ENCODE assay signal across 17 mouse cellular contexts in genomic region chr15:101485911-101486635, GRCm38 (mm10). TPM values are rescaled to one million over a fixed set of nuclear protein-coding genes. Genes with fewer than 3 reads are reported as not detected.
DNase-seq lines count a peak whose midpoint lies in the region; ATAC-seq lines count a peak whose summit lies in the region.
"Had no signal": no experiment of that assay in that cellular context is flagged by ENCODE, and none has a peak within 500 bp of the region (broad histone marks: within the 10 kb centered on the region; RNA-seq: fewer than 3 reads in every experiment).

No protein-coding gene starts in this region.

- no peak overlapping the region for H3K4me3 ChIP-seq in kidney, embryonic 16.5 days (ENCODE audit: low read length)
- H3K4me3 ChIP-seq: embryonic facial prominence, embryonic 15.5 days; limb, embryonic 12.5 days had no signal

- WGBS in kidney, embryonic 16.5 days: 73% methylated on average over 11 of the region's 11 CpGs

- H3K9me3 ChIP-seq in kidney, embryonic 16.5 days (ENCODE audit: low read length): no peaks in the 10 kb centered on the region
- H3K9me3 ChIP-seq: embryonic facial prominence, embryonic 15.5 days; limb, embryonic 12.5 days had no signal

- no peaks in the 10 kb centered on the region for H3K27me3 ChIP-seq in kidney, embryonic 16.5 days (ENCODE audit: insufficient read depth, low read length)
- H3K27me3 ChIP-seq: embryonic facial prominence, embryonic 15.5 days had no signal

- ATAC-seq in kidney, embryonic 16.5 days (ENCODE audit: low FRiP score, low TSS enrichment): no peak
- ATAC-seq: forebrain, embryonic 14.5 days; hindbrain, postnatal 0 days had no signal

- no peak overlapping the region for H3K27ac ChIP-seq in kidney, embryonic 16.5 days (ENCODE audit: low read length)
- H3K27ac ChIP-seq: embryonic facial prominence, embryonic 15.5 days; hindbrain, postnatal 0 days; limb, embryonic 12.5 days had no signal

- DNase-seq in right cerebral cortex, adult 18-20 months: peak; percentile 66
- no peak for DNase-seq in right cerebral cortex, postnatal 14 days
- DNase-seq in frontal cortex, postnatal 36 days (ENCODE audit: low spot score in 2 of 2): peak; percentile 48 to 60
- peak; percentile 58 to 66 for DNase-seq in natural killer cell, adult 2 months (ENCODE audit: low spot score in 2 of 2)
- peak; percentile 59 to 60 for DNase-seq in thymus, postnatal 36 days
- DNase-seq in retina, postnatal 1 day: no peak
- DNase-seq in urinary bladder, postnatal 14 days (ENCODE audit: low spot score): no peak
- DNase-seq: adrenal gland, postnatal 36 days; cerebellum, adult 11 months; heart, adult 18-20 months had no signal

- H3K36me3 ChIP-seq in kidney, embryonic 16.5 days (ENCODE audit: insufficient read depth, low read length): no peaks in the 10 kb centered on the region
- H3K36me3 ChIP-seq: embryonic facial prominence, embryonic 15.5 days; limb, embryonic 12.5 days had no signal

- H3K4me2 ChIP-seq in kidney, embryonic 16.5 days (replicated peaks; ENCODE audit: low read depth, low read length): no peak overlapping the region
- H3K4me2 ChIP-seq: embryonic facial prominence, embryonic 15.5 days; limb, embryonic 12.5 days had no signal

- peaks cover 4% of the 10 kb centered on the region; the same call in 1 of the 2 replicates for H3K4me1 ChIP-seq in kidney, embryonic 16.5 days (ENCODE audit: insufficient read depth, low read length)
- H3K4me1 ChIP-seq: embryonic facial prominence, embryonic 15.5 days had no signal

- H3K9ac ChIP-seq in kidney, embryonic 16.5 days (replicated peaks; ENCODE audit: low read length): no peak overlapping the region
- H3K9ac ChIP-seq: embryonic facial prominence, embryonic 15.5 days; limb, embryonic 12.5 days had no signal

RNA-seq across cellular contexts. Expression of gene Krt83, which starts 5.2 kb away (rescaled TPM):
- not detected in 2 replicates for polyA plus RNA-seq in kidney, embryonic 16.5 days (2015; fragmentation: Nextera tagmentation; extraction: Ambion mirVana)
- polyA plus RNA-seq: forebrain, embryonic 14.5 days; heart, postnatal 0 days; hindbrain, postnatal 0 days; limb, embryonic 12.5 days had no signal

RNA-seq across cellular contexts. Expression of gene Krt86, which starts 12.8 kb away (rescaled TPM):
- polyA plus RNA-seq in kidney, embryonic 16.5 days (2015; fragmentation: Nextera tagmentation; extraction: Ambion mirVana): not detected in 2 replicates
- polyA plus RNA-seq: forebrain, embryonic 14.5 days; heart, postnatal 0 days; limb, embryonic 12.5 days; liver, embryonic 16.5 days had no signal

RNA-seq across cellular contexts. Expression of gene Krt81, which starts 22.5 kb away (rescaled TPM):
- polyA plus RNA-seq in kidney, embryonic 16.5 days (2015; fragmentation: Nextera tagmentation; extraction: Ambion mirVana): not detected in 2 replicates
- polyA plus RNA-seq: forebrain, embryonic 14.5 days; heart, postnatal 0 days; limb, embryonic 12.5 days; liver, embryonic 16.5 days had no signal

RNA-seq across cellular contexts. Expression of gene Gm49425, which starts 31.0 kb away (rescaled TPM):
- polyA plus RNA-seq in kidney, embryonic 16.5 days (2015; fragmentation: Nextera tagmentation; extraction: Ambion mirVana): not detected in 2 replicates
- polyA plus RNA-seq: forebrain, embryonic 14.5 days; heart, postnatal 0 days; hindbrain, postnatal 0 days; limb, embryonic 12.5 days; liver, embryonic 16.5 days had no signal

RNA-seq across cellular contexts. Expression of gene Krt88, which starts 38.5 kb away (rescaled TPM):
- not detected in 2 replicates for polyA plus RNA-seq in kidney, embryonic 16.5 days (2015; fragmentation: Nextera tagmentation; extraction: Ambion mirVana)
- polyA plus RNA-seq: embryonic facial prominence, embryonic 15.5 days; forebrain, embryonic 14.5 days; heart, postnatal 0 days; limb, embryonic 12.5 days; liver, embryonic 16.5 days had no signal

Comparison
In these comparisons a context has a peak if more than half of its experiments do, and no peak if none do; other contexts are left out.
1. DNase-seq: peak in right cerebral cortex, adult 18-20 months (single experiment), frontal cortex, postnatal 36 days (2 of 2), natural killer cell, adult 2 months (2 of 2) and thymus, postnatal 36 days (2 of 2); none in right cerebral cortex, postnatal 14 days (single experiment), retina, postnatal 1 day (single experiment) and urinary bladder, postnatal 14 days (single experiment).